Mouse (Mus musculus) spleen, adult 2 months (tissue): ENCODE data around the gene Prr36. TPM values are rescaled to one million over a fixed set of nuclear protein-coding genes. Genes with fewer than 3 reads are reported as not detected.

ENCODE experiments used
- DNase-seq, 2 experiments: peaks; one replicate each; pipeline versions ENCODE4 v3.0.0 to v3.0.0-alpha.2; 2012 to 2021; ENCODE audit warnings: low spot score in 2 of 2, low read depth in 1 of 2
- H3K27ac ChIP-seq: fragments of 200-500 bp; 2 replicates; pipeline ENCODE4 v1.5.1; 2012; ENCODE audit warnings: low read length, inconsistent platforms; ENCODE audit not compliant: insufficient read depth
- H3K27me3 ChIP-seq: fragments of 200-500 bp; 2 replicates; pipeline ENCODE4 v1.6.1; 2012; ENCODE audit warnings: mild to moderate bottlenecking, moderate library complexity, low read length, inconsistent platforms; ENCODE audit not compliant: control insufficient read depth, insufficient read depth
- H3K36me3 ChIP-seq: fragments of 200-500 bp; 2 replicates; pipeline ENCODE4 v1.6.1; 2012; ENCODE audit warnings: mild to moderate bottlenecking, low read length, inconsistent platforms; ENCODE audit not compliant: control insufficient read depth, insufficient read depth
- H3K4me1 ChIP-seq: fragments of 200-500 bp; 2 replicates; pipeline ENCODE4 v1.6.1; 2011; ENCODE audit warnings: inconsistent platforms; ENCODE audit not compliant: control insufficient read depth, insufficient read depth, insufficient read length
- H3K4me3 ChIP-seq: fragments of 200-500 bp; 2 replicates; pipeline ENCODE4 v1.5.1; 2011; ENCODE audit warnings: mild to moderate bottlenecking, inconsistent platforms; ENCODE audit not compliant: insufficient read depth, insufficient read length; ENCODE audit errors: extremely low read depth
- CTCF ChIP-seq: fragments of 200-500 bp; IDR thresholded peaks from 2 replicates; pipeline ENCODE4 v1.5.1; 2011; ENCODE audit warnings: mild to moderate bottlenecking, inconsistent platforms; ENCODE audit not compliant: insufficient read depth, insufficient read length, insufficient replicate concordance; ENCODE audit errors: extremely low read depth
- POLR2A ChIP-seq: fragments of 200-500 bp; IDR thresholded peaks from 2 replicates; pipeline ENCODE4 v1.6.1; 2011; ENCODE audit warnings: low read depth, low read length, inconsistent platforms
- WGBS: fragments of 180-500 bp; shearing (Covaris S2); methylation state at CpG from one replicate; pipeline ENCODE4 v1.1.7; 2018; 5-methylcytosine and 5-hydroxymethylcytosine counted together
- polyA plus RNA-seq: library from polyadenylated mRNA; depleted of rRNA; stranded (reverse); fragments of >200 nt; gene quantifications from 2 replicates; pipeline ENCODE4 v1.2.3, GENCODE M21; 2012

Prr36 gene
- polyA plus RNA-seq, 1 experiment = 0.16 TPM

DNA sequence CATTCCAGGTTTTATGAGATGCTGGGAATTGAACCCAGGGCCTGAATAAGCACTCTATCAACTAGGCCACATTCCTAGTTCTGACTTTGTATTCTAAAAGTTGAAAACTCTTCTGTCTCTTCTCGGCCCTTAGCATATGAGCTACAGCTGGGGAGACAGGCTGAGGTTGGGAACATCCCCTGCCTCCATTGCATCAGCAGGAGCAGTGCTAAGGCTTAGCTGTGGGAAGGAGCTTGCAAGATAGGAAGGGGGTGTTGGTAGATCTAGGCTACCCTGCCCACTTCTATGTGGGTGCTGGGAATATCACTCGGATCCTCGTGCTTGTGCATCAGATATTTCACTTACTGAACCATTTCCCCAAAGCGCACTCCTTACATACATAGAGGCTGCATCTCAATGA, 10.7 kb upstream of the Prr36 start:
- no peak overlapping the region for H3K27ac ChIP-seq
- no peak overlapping the region for H3K4me3 ChIP-seq
- H3K4me1 ChIP-seq = no peaks in the 10 kb centered on the region
- H3K27me3 ChIP-seq = peaks cover 3% of the 10 kb centered on the region; the same call in 1 of the 2 replicates
- H3K36me3 ChIP-seq = no peaks in the 10 kb centered on the region
- DNase-seq = no peak
- 88% methylated on average over 4 of the region's 4 CpGs for WGBS
- TF ChIP-seq CTCF = no peak
- no peak for TF ChIP-seq POLR2A

DNA sequence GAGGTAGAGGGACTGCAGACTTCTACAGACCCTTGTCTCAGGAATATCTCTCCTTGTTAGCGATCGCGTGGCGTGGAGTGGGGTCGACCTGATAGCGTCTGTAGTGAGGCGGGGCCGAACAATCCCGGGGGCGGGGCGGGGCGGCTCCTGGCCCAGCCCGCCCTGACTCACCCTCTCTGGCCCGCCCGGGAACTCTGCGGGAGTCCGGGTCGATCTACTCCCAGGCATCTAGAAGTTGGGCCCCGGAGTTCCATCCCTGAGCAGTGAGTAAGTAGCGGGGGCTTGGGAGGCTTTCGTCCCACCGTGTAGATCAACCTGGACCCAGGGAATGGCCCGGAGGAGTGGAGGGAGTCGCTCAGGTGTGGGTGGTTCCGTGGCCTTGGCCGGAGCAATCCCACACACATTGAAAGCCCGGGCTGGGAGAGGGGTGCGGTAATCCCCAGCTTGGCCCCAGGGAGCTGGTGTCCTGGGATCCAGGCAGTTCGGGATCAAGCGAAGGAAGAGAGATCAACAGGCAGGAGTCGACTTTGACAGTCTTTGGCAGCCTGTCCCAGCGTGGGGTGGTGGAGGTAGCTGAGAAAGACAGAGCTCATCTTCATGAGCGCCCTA, 9.6 kb upstream of the Prr36 start, which contains the start of gene Lrrc8e:
Gene Lrrc8e, plus strand, starts transcription at position 89 of the 609 bp plus-strand sequence.
- Histone ChIP-seq H3K4me1 (no peaks in the 10 kb centered on the region), H3K36me3 (no peaks in the 10 kb centered on the region), H3K27me3 (peaks cover 3% of the 10 kb centered on the region; the same call in 1 of the 2 replicates), H3K27ac (no peak within 1 kb of the TSS), H3K4me3 (no peak within 1 kb of the TSS)
- 19% methylated on average over 33 of the region's 33 CpGs for WGBS
- TF ChIP-seq POLR2A = no peak
- TF ChIP-seq CTCF = no peak
- DNase-seq = no peak

DNA sequence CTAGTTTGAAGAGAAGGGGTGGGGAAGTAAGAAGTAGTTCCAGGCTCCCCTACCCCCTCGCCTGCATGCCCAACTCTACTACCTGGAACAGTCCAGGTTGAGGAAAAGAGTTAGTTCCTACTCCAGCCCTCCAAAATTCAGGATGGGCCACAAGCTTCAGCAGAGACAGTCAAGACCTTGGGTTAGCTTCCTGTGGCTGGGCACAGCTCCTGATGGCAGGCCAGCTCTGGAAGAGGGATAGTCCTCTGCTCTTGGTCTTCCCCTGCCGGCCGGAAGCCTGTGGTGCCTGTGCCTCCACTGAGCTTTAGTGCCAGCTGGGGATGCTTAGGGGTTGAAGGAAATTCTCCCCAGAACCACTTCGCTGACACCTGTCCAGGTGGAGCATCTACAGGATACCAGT, 9.1 kb upstream of the Prr36 start:
- Histone ChIP-seq H3K4me3 (no peak overlapping the region), H3K36me3 (no peaks in the 10 kb centered on the region), H3K27me3 (peaks cover 3% of the 10 kb centered on the region; the same call in 1 of the 2 replicates), H3K27ac (no peak overlapping the region), H3K4me1 (no peaks in the 10 kb centered on the region)
- WGBS = 51% methylated on average over 4 of the region's 4 CpGs
- TF ChIP-seq CTCF (no peak), POLR2A (no peak)
- no peak for DNase-seq

DNA sequence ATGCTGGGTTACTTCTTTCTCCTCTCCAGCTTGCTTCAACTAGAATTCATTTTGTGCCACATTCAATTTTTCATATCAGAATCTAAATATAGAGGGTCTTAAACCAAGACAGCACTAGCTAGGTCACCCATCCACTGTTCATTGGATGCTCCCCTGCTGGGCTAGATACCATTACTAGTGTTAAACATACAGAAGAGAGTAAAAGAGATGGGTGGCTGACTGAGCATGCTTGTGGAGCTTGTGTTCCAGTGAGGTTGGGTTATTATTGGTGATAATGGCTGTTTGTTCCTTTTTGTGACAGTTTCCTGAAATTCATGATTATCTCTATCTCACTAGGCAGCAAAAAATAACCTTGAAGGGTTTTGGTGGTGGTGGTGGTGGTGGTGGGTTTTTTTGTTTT, 4.8 kb upstream of the Prr36 start:
- peaks cover 7% of the 10 kb centered on the region for H3K27me3 ChIP-seq
- H3K4me1 ChIP-seq = peaks cover 1% of the 10 kb centered on the region
- no peaks in the 10 kb centered on the region for H3K36me3 ChIP-seq
- no peak overlapping the region for H3K27ac ChIP-seq
- H3K4me3 ChIP-seq = no peak overlapping the region
- TF ChIP-seq CTCF = no peak
- TF ChIP-seq POLR2A = no peak
- DNase-seq = no peak

DNA sequence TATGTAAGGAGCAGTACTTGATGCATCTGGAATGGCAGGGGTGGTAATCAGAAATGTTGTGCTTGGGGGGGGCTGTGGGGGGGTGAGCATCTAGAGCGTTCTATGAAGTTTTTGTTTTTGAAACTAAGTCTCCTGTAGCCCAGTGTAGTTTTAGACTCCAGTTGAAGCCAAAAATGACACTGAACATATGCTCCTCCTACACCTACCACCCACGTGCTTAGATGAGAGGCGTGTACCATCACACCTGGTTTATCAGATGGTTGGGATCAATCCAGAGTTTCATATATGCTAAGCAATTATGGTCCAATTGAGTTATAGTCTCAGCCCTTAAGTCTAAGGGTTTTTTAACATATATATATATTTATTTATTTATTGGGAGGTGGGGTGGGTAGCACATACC, 2.4 kb upstream of the Prr36 start:
- 89% methylated on average over 3 of the region's 3 CpGs for WGBS
- no peaks in the 10 kb centered on the region for H3K36me3 ChIP-seq
- no peak for DNase-seq
- H3K27me3 ChIP-seq = peaks cover 13% of the 10 kb centered on the region
- peaks cover 6% of the 10 kb centered on the region for H3K4me1 ChIP-seq
- TF ChIP-seq CTCF (no peak), POLR2A (no peak)
- H3K4me3 ChIP-seq = no peak overlapping the region
- no peak overlapping the region for H3K27ac ChIP-seq

DNA sequence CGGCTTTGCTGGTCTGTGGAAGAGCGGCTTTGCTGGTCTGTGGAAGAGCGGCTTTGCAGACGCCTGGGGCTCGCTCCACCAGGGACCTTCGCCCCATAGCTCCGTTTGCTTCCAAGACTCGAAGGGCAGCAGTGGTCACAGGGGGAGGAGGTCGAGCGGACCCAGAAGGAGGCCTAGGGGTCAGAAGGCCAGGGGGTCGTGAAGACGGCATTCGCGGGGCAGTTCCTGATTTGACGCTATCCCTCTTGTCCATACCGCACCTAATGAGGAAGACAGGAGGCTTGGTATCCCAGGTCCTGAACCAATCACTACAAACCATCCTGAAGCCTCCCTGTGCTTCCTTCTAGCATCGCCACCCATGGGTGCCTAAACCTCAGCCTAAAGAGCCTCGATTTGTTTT, 963 bp downstream of the Prr36 start:
- peaks cover 13% of the 10 kb centered on the region for H3K27me3 ChIP-seq
- H3K36me3 ChIP-seq = no peaks in the 10 kb centered on the region
- WGBS = 45% methylated on average over 18 of the region's 18 CpGs
- H3K4me1 ChIP-seq = peaks cover 14% of the 10 kb centered on the region
- no peak overlapping the region for H3K27ac ChIP-seq
- TF ChIP-seq POLR2A (no peak), CTCF (no peak)
- H3K4me3 ChIP-seq = no peak overlapping the region
- no peak for DNase-seq
